13 mouse cellular contexts compared by ENCODE assay signal in genomic region chr5:45102661-45103060, GRCm38 (mm10).
DNase-seq lines count a peak whose midpoint lies in the region; ATAC-seq and TF ChIP-seq lines count a peak whose summit lies in the region.
"Had no signal": no experiment of that assay in that cellular context is flagged by ENCODE, and none has a peak within 500 bp of the region (broad histone marks: within the 10 kb centered on the region; RNA-seq: fewer than 3 reads in every experiment).

No protein-coding gene starts in this region.

- no peak overlapping the region for H3ac ChIP-seq in C2C12 (ENCODE audit: control insufficient read depth, insufficient read length, low read depth)

- no peak for DNase-seq in forebrain, postnatal 0 days
- DNase-seq in forebrain, embryonic 10.5 days (ENCODE audit: extremely low spot score, low spot score) = no peak
- peak; percentile 4 to 9 for DNase-seq in heart, postnatal 10 days
- DNase-seq in kidney, postnatal 10 days = peak; percentile 16
- DNase-seq in testis, postnatal 14 days (ENCODE audit: low spot score) = no peak
- no peak for DNase-seq in adrenal gland, postnatal 4 days (ENCODE audit: low spot score in 2 of 2)
- no peak for DNase-seq in cerebellum, adult 11-12 months
- DNase-seq: cerebellum, adult 18-20 months; retina, postnatal 1 day; thymus, adult 2 months had no signal

- H3K9me3 ChIP-seq in forebrain, postnatal 0 days (ENCODE audit: low read length) = no peaks in the 10 kb centered on the region
- H3K9me3 ChIP-seq in forebrain, embryonic 10.5 days = no peaks in the 10 kb centered on the region
- H3K9me3 ChIP-seq: limb, embryonic 15.5 days had no signal

- 27% methylated on average over 3 of the region's 3 CpGs for WGBS in forebrain, postnatal 0 days
- 56% methylated on average over 3 of the region's 3 CpGs for WGBS in forebrain, embryonic 10.5 days

- H3K27ac ChIP-seq in forebrain, postnatal 0 days (ENCODE audit: low read depth, low read length) = peak overlapping the region; percentile 64
- H3K27ac ChIP-seq in forebrain, embryonic 10.5 days = no peak overlapping the region
- H3K27ac ChIP-seq: limb, embryonic 15.5 days had no signal

- H3K36me3 ChIP-seq in forebrain, postnatal 0 days (ENCODE audit: insufficient read depth) = no peaks in the 10 kb centered on the region
- H3K36me3 ChIP-seq in forebrain, embryonic 10.5 days (replicated peaks) = no peaks in the 10 kb centered on the region
- no peaks in the 10 kb centered on the region for H3K36me3 ChIP-seq in C2C12 (ENCODE audit: control insufficient read depth, insufficient read depth)
- H3K36me3 ChIP-seq: limb, embryonic 15.5 days had no signal

- H3K4me1 ChIP-seq in forebrain, postnatal 0 days (ENCODE audit: insufficient read depth) = peaks cover 35% of the 10 kb centered on the region
- H3K4me1 ChIP-seq in forebrain, embryonic 10.5 days = peaks cover 9% of the 10 kb centered on the region

- intact Hi-C loops in heart, postnatal 10 days (cut with DNase I) = no loop called here

- H3K4me3 ChIP-seq in forebrain, postnatal 0 days (ENCODE audit: low read depth, low read length) = no peak overlapping the region
- no peak overlapping the region for H3K4me3 ChIP-seq in forebrain, embryonic 10.5 days
- H3K4me3 ChIP-seq in C2C12 (ENCODE audit: insufficient read depth, poor library complexity, severe bottlenecking) = no peak overlapping the region
- H3K4me3 ChIP-seq: limb, embryonic 15.5 days had no signal

- no peaks in the 10 kb centered on the region for H3K79me3 ChIP-seq in C2C12 (ENCODE audit: low read depth)

- H3K27me3 ChIP-seq in forebrain, postnatal 0 days (ENCODE audit: insufficient read depth, low read length) = no peaks in the 10 kb centered on the region
- no peaks in the 10 kb centered on the region for H3K27me3 ChIP-seq in forebrain, embryonic 10.5 days (ENCODE audit: poor library complexity, severe bottlenecking)
- H3K27me3 ChIP-seq in C2C12 (ENCODE audit: control insufficient read depth, insufficient read depth, insufficient read length) = no peaks in the 10 kb centered on the region
- H3K27me3 ChIP-seq: limb, embryonic 15.5 days had no signal

- no peak overlapping the region for H3K4me2 ChIP-seq in forebrain, postnatal 0 days (ENCODE audit: low read depth)
- H3K4me2 ChIP-seq: limb, embryonic 15.5 days had no signal

- H3K9ac ChIP-seq in forebrain, postnatal 0 days = no peak overlapping the region
- H3K9ac ChIP-seq: limb, embryonic 15.5 days had no signal

- no peaks in the 10 kb centered on the region for H3K79me2 ChIP-seq in C2C12 (ENCODE audit: control insufficient read depth, insufficient read depth)

- TF ChIP-seq CTCF in forebrain, postnatal 0 days (IDR thresholded peaks at IDR 0.05; ENCODE audit: low read depth) = no peak
- no peak for TF ChIP-seq CTCF in C2C12 (IDR thresholded peaks at IDR 0.05; ENCODE audit: control insufficient read depth, insufficient read depth, insufficient read length)

- ATAC-seq in forebrain, postnatal 0 days = no peak
- ATAC-seq: CD4-positive, CD25-positive, alpha-beta regulatory T cell, adult 4 months had no signal

TF ChIP-seq in C2C12, 6 proteins besides CTCF, POLR2A, EP300 and RAD21:
- no peak for TF ChIP-seq USF1 (IDR thresholded peaks at IDR 0.05; ENCODE audit: low read depth)
- peak; percentile 43 for TF ChIP-seq FOSL1 (IDR thresholded peaks at IDR 0.05; ENCODE audit: insufficient read depth, low read length, poor library complexity, severe bottlenecking)

Comparison
In these comparisons a context has a peak if more than half of its experiments do, and no peak if none do; other contexts are left out.
1. DNase-seq: peak in heart, postnatal 10 days (2 of 2) and kidney, postnatal 10 days (single experiment); none in forebrain, postnatal 0 days (single experiment), forebrain, embryonic 10.5 days (single experiment), testis, postnatal 14 days (single experiment), adrenal gland, postnatal 4 days (0 of 2) and cerebellum, adult 11-12 months (single experiment).